Mouse (Mus musculus): Measurements from ENCODE around the gene Pacs2.

Pacs2 gene

GRCm38 (mm10) chr12:113013604-113014558 is at the start of gene Pacs2:
Gene Pacs2, plus strand, starts transcription at chr12:113014508.
- peak; percentile 90 for DNase-seq (ENCODE audit: extremely low spot score)

- no peak for DNase-seq (ENCODE audit: extremely low spot score)
Observed at GRCm38 (mm10) chr12:112965783-112966182, 48.5 kb upstream of the Pacs2 start.

GRCm38 (mm10) chr12:112968943-112969342 is 45.4 kb upstream of the Pacs2 start:
- no peak for DNase-seq (ENCODE audit: extremely low spot score)

GRCm38 (mm10) chr12:112969616-112970015 is 44.7 kb upstream of the Pacs2 start:
- DNase-seq (ENCODE audit: extremely low spot score): no peak

GRCm38 (mm10) chr12:112974736-112975135 is 39.6 kb upstream of the Pacs2 start:
- DNase-seq (ENCODE audit: extremely low spot score): no peak

GRCm38 (mm10) chr12:112976371-112977073 is 37.8 kb upstream of the Pacs2 start, which contains the start of gene Btbd6:
Gene Btbd6, plus strand, starts transcription at chr12:112976482.
- peak; percentile 87 for DNase-seq (ENCODE audit: extremely low spot score)

- DNase-seq (ENCODE audit: extremely low spot score): peak; percentile 24
Observed at GRCm38 (mm10) chr12:112977156-112977555, 37.2 kb upstream of the Pacs2 start.

- no peak for DNase-seq (ENCODE audit: extremely low spot score)
Observed at GRCm38 (mm10) chr12:112982031-112982430, 32.3 kb upstream of the Pacs2 start.

- DNase-seq (ENCODE audit: extremely low spot score): no peak
Observed at GRCm38 (mm10) chr12:112985346-112985745, 29.0 kb upstream of the Pacs2 start.

GRCm38 (mm10) chr12:112987877-112988276 is 26.4 kb upstream of the Pacs2 start:
- DNase-seq (ENCODE audit: extremely low spot score): no peak

GRCm38 (mm10) chr12:112990706-112991405 is 23.5 kb upstream of the Pacs2 start:
- no peak for DNase-seq (ENCODE audit: extremely low spot score)

- no peak for DNase-seq (ENCODE audit: extremely low spot score)
Observed at GRCm38 (mm10) chr12:112991444-112991843, 22.9 kb upstream of the Pacs2 start.

GRCm38 (mm10) chr12:112994153-112994552 is 20.2 kb upstream of the Pacs2 start:
- DNase-seq (ENCODE audit: extremely low spot score): no peak

GRCm38 (mm10) chr12:112999569-113000293 is 14.6 kb upstream of the Pacs2 start:
- no peak for DNase-seq (ENCODE audit: extremely low spot score)

- DNase-seq (ENCODE audit: extremely low spot score): peak; percentile 99
Observed at GRCm38 (mm10) chr12:113000294-113001132, 13.8 kb upstream of the Pacs2 start, which contains the start of gene Brf1. Gene Brf1, minus strand, starts transcription at chr12:113000704.

GRCm38 (mm10) chr12:113001133-113001474 is 13.2 kb upstream of the Pacs2 start:
- no peak for DNase-seq (ENCODE audit: extremely low spot score)

GRCm38 (mm10) chr12:113002667-113003066 is 11.6 kb upstream of the Pacs2 start:
- DNase-seq (ENCODE audit: extremely low spot score): no peak

- DNase-seq (ENCODE audit: extremely low spot score): no peak
Observed at GRCm38 (mm10) chr12:113004011-113004410, 10.3 kb upstream of the Pacs2 start.

GRCm38 (mm10) chr12:113004993-113005392 is 9.3 kb upstream of the Pacs2 start:
- no peak for DNase-seq (ENCODE audit: extremely low spot score)

GRCm38 (mm10) chr12:113011702-113012360 is 2.5 kb upstream of the Pacs2 start:
- no peak for DNase-seq (ENCODE audit: extremely low spot score)

Measured in embryo, embryonic 9.5 days (tissue).